Mouse (Mus musculus): ENCODE results near the gene Gm525. TPM values are rescaled to one million over a fixed set of nuclear protein-coding genes. Genes with fewer than 3 reads are reported as not detected.
A peak's percentile ranks its signal among the peaks of the same experiment; 100 is the strongest.

Gene Gm525
- total and polyA plus RNA-seq, 3 experiments: not detected

- peak; percentile 92 for DNase-seq (ENCODE audit: low read depth, low spot score)
- Histone ChIP-seq H3K79me2 (ENCODE audit: control insufficient read depth, insufficient read depth, low read length, poor library complexity) (no peaks in the 10 kb centered on the region), H3K9ac (ENCODE audit: control insufficient read depth, low read depth, low read length, poor library complexity, severe bottlenecking) (peak overlapping the region; percentile 62), H3K27ac (ENCODE audit: control insufficient read depth, low read depth, low read length) (peak overlapping the region; percentile 69), H3K27me3 (ENCODE audit: control insufficient read depth in 1 of 2, insufficient read depth in 2 of 2, low read length in 2 of 2) (no peaks in the 10 kb centered on the region), H3K9me3 (replicated peaks; ENCODE audit: insufficient read depth, low read length) (no peaks in the 10 kb centered on the region), H3K36me3 (ENCODE audit: control insufficient read depth in 1 of 2, insufficient read depth in 2 of 2, low read length in 2 of 2) (no peaks in the 10 kb centered on the region), H3K4me3 (ENCODE audit: control insufficient read depth in 1 of 2, insufficient read depth in 1 of 2, low read depth in 2 of 2, low read length in 2 of 2) (peak overlapping the region; percentile 68 to 76), H3K4me1 (ENCODE audit: control insufficient read depth in 1 of 2, insufficient read depth in 2 of 2, low read length in 2 of 2) (peaks cover 0 to 6% of the 10 kb centered on the region in 2 experiments; a peak in 1 of 4 replicates)
- TF ChIP-seq ZC3H11A (IDR thresholded peaks at IDR 0.05; ENCODE audit: low read depth, low read length): no peak
- TF ChIP-seq GATA1 (IDR thresholded peaks at IDR 0.05; ENCODE audit: low read depth, low read length): peak; percentile 41; the same call in 1 of the 2 replicates
- peak; percentile 66 for TF ChIP-seq MAZ (IDR thresholded peaks at IDR 0.05; ENCODE audit: low read depth, low read length)
- TF ChIP-seq RCOR1 (IDR thresholded peaks at IDR 0.05; ENCODE audit: low read depth, low read length): peak; percentile 47; the same call in 1 of the 2 replicates
- TF ChIP-seq MAX (IDR thresholded peaks at IDR 0.05; ENCODE audit: low read length): no peak; the same call in 1 of the 2 replicates
- no peak for TF ChIP-seq ZNF384 (IDR thresholded peaks at IDR 0.05; ENCODE audit: low read depth, low read length)
- TF ChIP-seq CHD1 (IDR thresholded peaks at IDR 0.05; ENCODE audit: low read depth, low read length): 0 out of 2 replicates have a peak, but pooled peaks have one; percentile 3
- no peak for TF ChIP-seq ZKSCAN1 (IDR thresholded peaks at IDR 0.05; ENCODE audit: low read depth, low read length)
- no peak for TF ChIP-seq MYC (IDR thresholded peaks at IDR 0.05; ENCODE audit: low read depth, low read length)
- TF ChIP-seq E2F4 (IDR thresholded peaks at IDR 0.05; ENCODE audit: borderline replicate concordance, low read depth, low read length): no peak
- TF ChIP-seq RAD21 (IDR thresholded peaks at IDR 0.05; ENCODE audit: low read depth, low read length): no peak
- no peak for TF ChIP-seq POLR2AphosphoS2 (IDR thresholded peaks at IDR 0.05; ENCODE audit: low read length)
- no peak for TF ChIP-seq MAFK (IDR thresholded peaks at IDR 0.05; ENCODE audit: borderline replicate concordance, low read depth, low read length)
- TF ChIP-seq MXI1 (IDR thresholded peaks at IDR 0.05; ENCODE audit: low read depth, low read length): no peak
- TF ChIP-seq SMC3 (IDR thresholded peaks at IDR 0.05; ENCODE audit: low read depth, low read length): no peak
- no peak; the same call in 1 of the 2 replicates for TF ChIP-seq HCFC1 (IDR thresholded peaks at IDR 0.05; ENCODE audit: low read depth, low read length)
- TF ChIP-seq ETS1 (IDR thresholded peaks at IDR 0.05; ENCODE audit: low read depth, low read length): peak; percentile 41
- TF ChIP-seq UBTF (IDR thresholded peaks at IDR 0.05; ENCODE audit: borderline replicate concordance, insufficient read depth, low read depth, low read length): no peak
- no peak for TF ChIP-seq CTCF (IDR thresholded peaks at IDR 0.05 in 2 of 3, conservative IDR thresholded peaks at IDR 0.05 in 1 of 3; ENCODE audit: control insufficient read depth in 1 of 3, insufficient read depth in 1 of 3, low read depth in 2 of 3, low read length in 3 of 3, poor library complexity in 1 of 3, severe bottlenecking in 1 of 3)
- TF ChIP-seq POLR2A (IDR thresholded peaks at IDR 0.05; ENCODE audit: control insufficient read depth in 1 of 2, insufficient read depth in 1 of 2, low read depth in 1 of 2, low read length in 2 of 2, poor library complexity in 1 of 2): no peak
- peak; percentile 22; the same call in 1 of the 2 replicates for TF ChIP-seq NELFE (IDR thresholded peaks at IDR 0.05; ENCODE audit: low read depth, low read length)
- peak; percentile 38 to 65; a peak in 3 of 4 replicates for TF ChIP-seq EP300 (IDR thresholded peaks at IDR 0.05; ENCODE audit: low read depth in 1 of 2, low read length in 2 of 2)
- TF ChIP-seq GABPA (IDR thresholded peaks at IDR 0.05; ENCODE audit: low read depth, low read length): no peak
- TF ChIP-seq KAT2A (conservative IDR thresholded peaks at IDR 0.05; ENCODE audit: low read depth, low read length): no peak; the same call in 1 of the 2 replicates
- TF ChIP-seq MYB (IDR thresholded peaks at IDR 0.05; ENCODE audit: low read depth, low read length): no peak
- peak; percentile 59; the same call in 1 of the 2 replicates for TF ChIP-seq TBP (IDR thresholded peaks at IDR 0.05; ENCODE audit: low read depth, low read length)
- no peak for TF ChIP-seq NRF1 (IDR thresholded peaks at IDR 0.05; ENCODE audit: insufficient read depth, low read depth, low read length, poor library complexity, severe bottlenecking)
- TF ChIP-seq MEF2A (IDR thresholded peaks at IDR 0.05; ENCODE audit: extremely low read depth, insufficient replicate concordance, low read depth, low read length, poor library complexity, severe bottlenecking): no peak
- no peak for TF ChIP-seq ZMIZ1 (IDR thresholded peaks at IDR 0.05; ENCODE audit: low read depth, low read length)
- TF ChIP-seq CHD2 (IDR thresholded peaks at IDR 0.05; ENCODE audit: low read length): no peak
- TF ChIP-seq SIN3A (IDR thresholded peaks at IDR 0.05; ENCODE audit: low read length): peak; percentile 70; the same call in 1 of the 2 replicates
- no peak for TF ChIP-seq JUND (IDR thresholded peaks at IDR 0.05; ENCODE audit: low read depth, low read length)
- peak; percentile 42 for TF ChIP-seq TCF12 (IDR thresholded peaks at IDR 0.05; ENCODE audit: low read depth, low read length)
- no peak for TF ChIP-seq POLR2AphosphoS5 (IDR thresholded peaks at IDR 0.05; ENCODE audit: borderline replicate concordance, low read depth, low read length)
- TF ChIP-seq ELF1 (IDR thresholded peaks at IDR 0.05; ENCODE audit: low read depth, low read length): no peak
These were observed 27.2 kb downstream of the Gm525 start for GRCm38 (mm10) chr11:89100826-89101321.

Data from MEL (cell line).